In genomic region chr15:101252614-101253013, GRCm38 (mm10) we compare ENCODE assay signal across 1 mouse cellular context.
A peak's percentile ranks its signal among the peaks of the same experiment; 100 is the strongest.
TF ChIP-seq lines count a peak whose summit lies in the region.

No protein-coding gene starts in this region.

TF ChIP-seq in CH12.LX, 34 proteins besides CTCF, POLR2A, EP300 and RAD21:
- TF ChIP-seq ETS1 (conservative IDR thresholded peaks at IDR 0.05; ENCODE audit: low read depth, low read length) (peak; percentile 46), USF2 (conservative IDR thresholded peaks at IDR 0.05; ENCODE audit: low read depth, low read length) (no peak), MEF2A (IDR thresholded peaks at IDR 0.05; ENCODE audit: borderline replicate concordance, low read depth, low read length) (peak; percentile 68), NRF1 (IDR thresholded peaks at IDR 0.05; ENCODE audit: low read depth, low read length) (no peak), SMC3 (IDR thresholded peaks at IDR 0.05; ENCODE audit: low read depth, low read length) (no peak), MAZ (IDR thresholded peaks at IDR 0.05; ENCODE audit: low read depth, low read length) (no peak), SIN3A (IDR thresholded peaks at IDR 0.05; ENCODE audit: low read length) (no peak), CHD2 (IDR thresholded peaks at IDR 0.05; ENCODE audit: low read length) (no peak), HCFC1 (IDR thresholded peaks at IDR 0.05; ENCODE audit: low read depth, low read length) (no peak), JUN (IDR thresholded peaks at IDR 0.05; ENCODE audit: insufficient read depth, low read depth, low read length) (no peak), ELF1 (IDR thresholded peaks at IDR 0.05; ENCODE audit: low read depth, low read length) (0 out of 2 replicates have a peak, but pooled peaks have one; percentile 26), IRF4 (IDR thresholded peaks at IDR 0.05; ENCODE audit: low read depth, low read length) (0 out of 2 replicates have a peak, but pooled peaks have one; percentile 35), ZC3H11A (IDR thresholded peaks at IDR 0.05; ENCODE audit: low read depth, low read length) (no peak), MXI1 (IDR thresholded peaks at IDR 0.05; ENCODE audit: low read depth, low read length) (no peak), GABPA (IDR thresholded peaks at IDR 0.05; ENCODE audit: insufficient replicate concordance, low read depth, low read length) (no peak), RCOR1 (conservative IDR thresholded peaks at IDR 0.05; ENCODE audit: low read depth, low read length) (no peak), KAT2A (IDR thresholded peaks at IDR 0.05; ENCODE audit: insufficient replicate concordance, low read length) (no peak)
